Mouse (Mus musculus): ENCODE data around the gene Trim30b.
"Not testable (repeated sequence)": the region's sequence is repeated elsewhere in the genome, so short reads cannot be mapped to it uniquely, and the experiment has no call there.

Trim30b gene

GRCm38 (mm10) chr7:104369736-104370414 is at the start of gene Trim30b:
Trim30b (minus strand) TSS chr7:104369884.
- peak; percentile 25 for DNase-seq

- DNase-seq: no peak
These were observed 34.8 kb upstream of the Trim30b start for GRCm38 (mm10) chr7:104404460-104404950.

GRCm38 (mm10) chr7:104401140-104401539 is 31.5 kb upstream of the Trim30b start:
- DNase-seq: no peak

GRCm38 (mm10) chr7:104400698-104401097 is 31.0 kb upstream of the Trim30b start, which contains the start of gene Trim30c:
Trim30c (minus strand) TSS chr7:104400837.
- no peak for DNase-seq

GRCm38 (mm10) chr7:104398492-104398891 is 28.8 kb upstream of the Trim30b start:
- no peak for DNase-seq

- no peak for DNase-seq
These were observed 3.3 kb downstream of the Trim30b start for GRCm38 (mm10) chr7:104366339-104366738.

- DNase-seq: no peak
These were observed 16.1 kb downstream of the Trim30b start for GRCm38 (mm10) chr7:104353600-104353967.

GRCm38 (mm10) chr7:104352717-104353599 is 16.7 kb downstream of the Trim30b start, which contains the start of gene Trim12c:
Trim12c (minus strand) TSS chr7:104353362.
- DNase-seq: peak; percentile 83

- DNase-seq: not testable (repeated sequence)
These were observed 21.6 kb downstream of the Trim30b start for GRCm38 (mm10) chr7:104348043-104348442.

GRCm38 (mm10) chr7:104340744-104341143 is 28.9 kb downstream of the Trim30b start:
- DNase-seq: not testable (repeated sequence)

GRCm38 (mm10) chr7:104335547-104335946 is 34.1 kb downstream of the Trim30b start:
- not testable (repeated sequence) for DNase-seq

- DNase-seq: not testable (repeated sequence)
These were observed 40.5 kb downstream of the Trim30b start, which contains the start of gene Trim34b for GRCm38 (mm10) chr7:104329171-104329570. Trim34b (plus strand) TSS chr7:104329471.

GRCm38 (mm10) chr7:104322028-104322427 is 47.7 kb downstream of the Trim30b start:
- DNase-seq: no peak

GRCm38 (mm10) chr7:104315369-104316080 is 54.2 kb downstream of the Trim30b start, which contains the start of gene Trim12a:
Trim12a (minus strand) TSS chr7:104315466.
- not testable (repeated sequence) for DNase-seq

- DNase-seq: peak; percentile 15
These were observed 54.8 kb downstream of the Trim30b start for GRCm38 (mm10) chr7:104314796-104315353.
